Mouse (Mus musculus): ENCODE measurements around the gene Prss8. TPM values are rescaled to one million over a fixed set of nuclear protein-coding genes. Genes with fewer than 3 reads are reported as not detected.

Prss8 gene
- polyA plus RNA-seq, 1 experiment from 2014 or later: 64.4 TPM

- Histone ChIP-seq H3K9me3 (ENCODE audit: control insufficient read depth) (no peaks in the 10 kb centered on the region), H3K4me3 (ENCODE audit: low read depth, low read length) (no peak overlapping the region), H3K4me1 (replicated peaks; ENCODE audit: control insufficient read depth, insufficient read depth, low read length) (peaks cover 4% of the 10 kb centered on the region; the same call in 1 of the 2 replicates), H3K36me3 (ENCODE audit: control insufficient read depth, insufficient read depth) (peaks cover 14% of the 10 kb centered on the region; the same call in 1 of the 2 replicates), H3K4me2 (replicated peaks; ENCODE audit: low read depth) (0 out of 2 replicates have a peak overlapping the region, but pooled peaks have one; percentile 6), H3K27me3 (replicated peaks; ENCODE audit: control insufficient read depth, insufficient read depth, low read length) (no peaks in the 10 kb centered on the region), H3K27ac (ENCODE audit: low read depth, low read length) (no peak overlapping the region), H3K9ac (ENCODE audit: low read depth, low read length) (no peak overlapping the region)
- TF ChIP-seq CTCF (IDR thresholded peaks at IDR 0.05; ENCODE audit: low read depth): no peak
- no peak for ATAC-seq
- WGBS: 81% methylated on average over 12 of the region's 12 CpGs
Observed at GRCm38 (mm10) chr7:127915293-127915692, 14.6 kb downstream of the Prss8 start.

- Histone ChIP-seq H3K27ac (ENCODE audit: low read depth, low read length) (peak overlapping the region; percentile 77), H3K4me3 (ENCODE audit: low read depth, low read length) (peak overlapping the region; percentile 82), H3K9me3 (ENCODE audit: control insufficient read depth) (no peaks in the 10 kb centered on the region), H3K27me3 (replicated peaks; ENCODE audit: control insufficient read depth, insufficient read depth, low read length) (no peaks in the 10 kb centered on the region), H3K36me3 (ENCODE audit: control insufficient read depth, insufficient read depth) (peaks cover 22% of the 10 kb centered on the region), H3K4me2 (replicated peaks; ENCODE audit: low read depth) (peak overlapping the region; percentile 74), H3K9ac (ENCODE audit: low read depth, low read length) (peak overlapping the region; percentile 64), H3K4me1 (replicated peaks; ENCODE audit: control insufficient read depth, insufficient read depth, low read length) (peaks cover 4% of the 10 kb centered on the region; the same call in 1 of the 2 replicates)
- WGBS: 7% methylated on average over 4 of the region's 4 CpGs
- no peak for TF ChIP-seq CTCF (IDR thresholded peaks at IDR 0.05; ENCODE audit: low read depth)
- no peak for ATAC-seq
Observed at GRCm38 (mm10) chr7:127912938-127913337, 17.0 kb downstream of the Prss8 start.

GRCm38 (mm10) chr7:127912190-127912871 is 17.6 kb downstream of the Prss8 start, which contains the start of gene Kat8:
TSS of gene Kat8 (plus strand) at chr7:127912516.
- H3K36me3 ChIP-seq (ENCODE audit: control insufficient read depth, insufficient read depth): peaks cover 28% of the 10 kb centered on the region
- WGBS: under 1% methylated on average over 40 of the region's 40 CpGs

GRCm38 (mm10) chr7:127908656-127909055 is 21.2 kb downstream of the Prss8 start:
- Histone ChIP-seq H3K9ac (ENCODE audit: low read depth, low read length) (no peak overlapping the region), H3K36me3 (ENCODE audit: control insufficient read depth, insufficient read depth) (peaks cover 39% of the 10 kb centered on the region), H3K4me3 (ENCODE audit: low read depth, low read length) (no peak overlapping the region), H3K4me2 (replicated peaks; ENCODE audit: low read depth) (no peak overlapping the region), H3K4me1 (replicated peaks; ENCODE audit: control insufficient read depth, insufficient read depth, low read length) (peaks cover 4% of the 10 kb centered on the region; the same call in 1 of the 2 replicates), H3K9me3 (ENCODE audit: control insufficient read depth) (no peaks in the 10 kb centered on the region), H3K27ac (ENCODE audit: low read depth, low read length) (peak overlapping the region; percentile 46; the same call in 1 of the 2 replicates), H3K27me3 (replicated peaks; ENCODE audit: control insufficient read depth, insufficient read depth, low read length) (no peaks in the 10 kb centered on the region)
- no peak for TF ChIP-seq CTCF (IDR thresholded peaks at IDR 0.05; ENCODE audit: low read depth)
- no peak for ATAC-seq
- 64% methylated on average over 4 of the region's 4 CpGs for WGBS

More at GRCm38 (mm10) chr7:127912190-127912871, 17.6 kb downstream of the Prss8 start, which contains the start of gene Kat8:
- ATAC-seq: peak; percentile 95
- Histone ChIP-seq H3K27ac (ENCODE audit: low read depth, low read length) (peak within 1 kb of the TSS; percentile 77), H3K9ac (ENCODE audit: low read depth, low read length) (peak within 1 kb of the TSS; percentile 64), H3K4me3 (ENCODE audit: low read depth, low read length) (peak within 1 kb of the TSS; percentile 82), H3K9me3 (ENCODE audit: control insufficient read depth) (no peaks in the 10 kb centered on the region), H3K4me1 (replicated peaks; ENCODE audit: control insufficient read depth, insufficient read depth, low read length) (peaks cover 4% of the 10 kb centered on the region; the same call in 1 of the 2 replicates), H3K4me2 (replicated peaks; ENCODE audit: low read depth) (peak within 1 kb of the TSS; percentile 74), H3K27me3 (replicated peaks; ENCODE audit: control insufficient read depth, insufficient read depth, low read length) (no peaks in the 10 kb centered on the region)
- TF ChIP-seq CTCF (IDR thresholded peaks at IDR 0.05; ENCODE audit: low read depth): no peak

- H3K9ac ChIP-seq (ENCODE audit: low read depth, low read length): no peak overlapping the region
- no peaks in the 10 kb centered on the region for H3K9me3 ChIP-seq (ENCODE audit: control insufficient read depth)
- H3K27ac ChIP-seq (ENCODE audit: low read depth, low read length): no peak overlapping the region
- H3K4me3 ChIP-seq (ENCODE audit: low read depth, low read length): no peak overlapping the region
- no peak overlapping the region for H3K4me2 ChIP-seq (replicated peaks; ENCODE audit: low read depth)
- no peaks in the 10 kb centered on the region for H3K27me3 ChIP-seq (replicated peaks; ENCODE audit: control insufficient read depth, insufficient read depth, low read length)
- ATAC-seq: no peak
- peaks cover 4% of the 10 kb centered on the region; the same call in 1 of the 2 replicates for H3K4me1 ChIP-seq (replicated peaks; ENCODE audit: control insufficient read depth, insufficient read depth, low read length)
- H3K36me3 ChIP-seq (ENCODE audit: control insufficient read depth, insufficient read depth): peaks cover 39% of the 10 kb centered on the region
- TF ChIP-seq CTCF (IDR thresholded peaks at IDR 0.05; ENCODE audit: low read depth): no peak
- 94% methylated on average over 12 of the region's 12 CpGs for WGBS
Observed at GRCm38 (mm10) chr7:127907939-127908338, 22.0 kb downstream of the Prss8 start.

- H3K27ac ChIP-seq (ENCODE audit: low read depth, low read length): peak within 1 kb of the TSS; percentile 67
- ATAC-seq: peak; percentile 68
Observed at GRCm38 (mm10) chr7:127903971-127904796, 25.7 kb downstream of the Prss8 start, which contains the start of gene Bckdk. TSS of gene Bckdk (plus strand) at chr7:127904082.

More at GRCm38 (mm10) chr7:127903971-127904796, 25.7 kb downstream of the Prss8 start, which contains the start of gene Bckdk:
- Histone ChIP-seq H3K4me1 (replicated peaks; ENCODE audit: control insufficient read depth, insufficient read depth, low read length) (no peaks in the 10 kb centered on the region), H3K36me3 (ENCODE audit: control insufficient read depth, insufficient read depth) (peaks cover 39% of the 10 kb centered on the region), H3K4me2 (replicated peaks; ENCODE audit: low read depth) (peak within 1 kb of the TSS; percentile 87), H3K9ac (ENCODE audit: low read depth, low read length) (peak within 1 kb of the TSS; percentile 72), H3K27me3 (replicated peaks; ENCODE audit: control insufficient read depth, insufficient read depth, low read length) (no peaks in the 10 kb centered on the region), H3K4me3 (ENCODE audit: low read depth, low read length) (peak within 1 kb of the TSS; percentile 67), H3K9me3 (ENCODE audit: control insufficient read depth) (no peaks in the 10 kb centered on the region)
- TF ChIP-seq CTCF (IDR thresholded peaks at IDR 0.05; ENCODE audit: low read depth): peak; percentile 48
- WGBS: 3% methylated on average over 38 of the region's 38 CpGs
